Mouse (Mus musculus) urinary bladder, adult 2 months (tissue): ENCODE data around the gene Ccdc149. TPM values are rescaled to one million over a fixed set of nuclear protein-coding genes. Genes with fewer than 3 reads are reported as not detected.
A peak's percentile ranks its signal among the peaks of the same experiment; 100 is the strongest.

Experiments used
- DNase-seq: peaks from one replicate; pipeline ENCODE4 v3.0.0; 2022; ENCODE audit warnings: low spot score
- polyA plus RNA-seq: library from polyadenylated mRNA; depleted of rRNA; stranded (reverse); fragments of >200 nt; gene quantifications from 2 replicates; pipeline ENCODE4 v1.2.3, GENCODE M21; 2012

Gene Ccdc149
- polyA plus RNA-seq, 1 experiment: 4.2 TPM

GRCm38 (mm10) chr5:52370901-52371300 is 100.4 kb downstream of the Ccdc149 start:
- DNase-seq: no peak

GRCm38 (mm10) chr5:52367866-52368840 is 103.2 kb downstream of the Ccdc149 start:
- DNase-seq: no peak

DNA sequence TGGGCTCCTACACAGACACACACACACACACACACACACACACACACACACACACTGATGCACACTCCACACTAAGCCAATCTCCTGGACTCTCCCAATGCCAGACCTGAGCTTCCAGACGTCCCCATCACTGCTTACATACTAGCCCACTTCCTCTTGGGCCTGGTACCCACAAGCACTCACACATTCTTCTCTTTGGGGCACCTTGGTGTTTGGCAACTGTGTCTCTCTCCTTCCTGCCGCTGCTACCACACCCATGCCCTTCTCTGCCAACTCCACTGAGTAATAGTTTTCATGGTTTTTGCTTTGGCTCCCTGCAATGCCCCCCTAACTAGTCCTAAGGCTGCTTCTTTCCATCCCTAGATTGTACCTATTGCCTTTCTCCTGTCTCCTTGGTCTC is 104.7 kb downstream of the Ccdc149 start:
- no peak for DNase-seq

- no peak for DNase-seq
These were observed 105.4 kb downstream of the Ccdc149 start for GRCm38 (mm10) chr5:52365930-52366329.

DNA sequence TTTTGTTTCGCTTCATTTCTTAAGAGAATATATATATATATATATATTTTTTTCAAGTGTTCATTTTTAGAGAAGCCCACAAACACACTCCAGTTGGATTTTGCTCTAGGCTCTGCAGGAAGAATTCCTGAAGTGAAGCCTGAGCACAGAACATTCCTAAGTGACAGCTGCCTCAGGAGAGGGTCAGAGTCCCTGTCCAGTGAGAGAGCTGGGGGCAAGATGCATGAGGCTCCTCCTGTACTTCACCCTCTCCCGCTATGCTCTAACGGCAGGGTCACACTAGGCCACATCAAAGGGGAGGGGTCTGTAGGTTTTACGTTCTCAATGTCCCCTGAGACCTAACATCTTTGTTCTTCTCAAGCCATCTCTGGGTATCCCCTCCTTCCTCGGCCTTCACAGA is 106.8 kb downstream of the Ccdc149 start:
- no peak for DNase-seq

GRCm38 (mm10) chr5:52363468-52364150 is 107.7 kb downstream of the Ccdc149 start, which contains the start of gene Sod3:
TSS of gene Sod3 (plus strand) at chr5:52363791.
- DNase-seq: peak; percentile 23

GRCm38 (mm10) chr5:52362776-52363467 is 108.4 kb downstream of the Ccdc149 start:
- DNase-seq: no peak

- no peak for DNase-seq
These were observed 110.9 kb downstream of the Ccdc149 start for GRCm38 (mm10) chr5:52360286-52361049.

- DNase-seq: no peak
These were observed 113.2 kb downstream of the Ccdc149 start for GRCm38 (mm10) chr5:52358120-52358519.

DNA sequence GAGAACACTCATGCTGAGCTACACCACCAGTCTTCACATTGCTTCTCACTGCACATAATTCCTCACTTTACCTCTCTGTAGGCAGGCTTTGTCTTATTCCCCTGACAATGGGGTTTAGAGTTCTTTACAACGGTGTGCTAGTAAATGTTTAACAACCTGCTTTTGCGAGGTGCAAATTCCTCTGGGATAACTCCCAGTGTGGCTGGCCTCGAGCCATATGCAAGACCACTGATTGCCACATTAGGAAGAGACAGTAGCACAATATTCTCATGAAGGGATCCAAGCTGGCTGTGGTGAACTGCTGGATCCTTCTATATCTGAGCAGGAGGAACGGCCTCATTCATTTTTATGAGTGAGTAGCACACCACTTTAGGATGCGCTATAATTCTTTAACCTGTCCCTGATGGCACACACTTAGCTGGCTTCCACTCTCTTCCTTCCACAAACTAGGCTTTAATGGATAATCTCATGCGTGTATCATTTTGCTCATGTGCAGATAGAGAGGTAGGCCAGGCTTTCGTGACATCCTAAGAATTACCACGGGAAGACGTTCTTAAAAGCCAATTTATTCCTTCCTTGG is 114.1 kb downstream of the Ccdc149 start:
- no peak for DNase-seq

DNA sequence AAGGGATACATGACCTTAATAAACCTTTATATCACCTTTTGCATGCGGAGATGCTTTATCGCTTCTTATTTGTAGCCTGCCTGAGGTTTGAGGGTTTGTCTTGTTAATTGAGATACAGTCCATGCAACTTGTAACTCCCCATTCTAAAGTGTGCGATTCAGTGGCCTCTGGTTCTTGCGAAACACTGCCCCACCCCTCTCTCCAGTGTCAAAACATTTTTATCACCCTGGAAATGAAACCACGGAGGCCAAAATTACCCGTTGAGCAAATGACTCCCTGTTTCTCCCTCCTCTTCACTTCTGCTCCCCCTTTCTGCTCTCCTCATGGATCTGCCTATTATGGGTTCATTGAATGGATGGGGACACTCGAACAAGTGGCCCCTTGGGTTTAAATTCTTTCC is 115.7 kb downstream of the Ccdc149 start:
- no peak for DNase-seq

- DNase-seq: no peak
These were observed 116.9 kb downstream of the Ccdc149 start for GRCm38 (mm10) chr5:52354441-52354840.

DNA sequence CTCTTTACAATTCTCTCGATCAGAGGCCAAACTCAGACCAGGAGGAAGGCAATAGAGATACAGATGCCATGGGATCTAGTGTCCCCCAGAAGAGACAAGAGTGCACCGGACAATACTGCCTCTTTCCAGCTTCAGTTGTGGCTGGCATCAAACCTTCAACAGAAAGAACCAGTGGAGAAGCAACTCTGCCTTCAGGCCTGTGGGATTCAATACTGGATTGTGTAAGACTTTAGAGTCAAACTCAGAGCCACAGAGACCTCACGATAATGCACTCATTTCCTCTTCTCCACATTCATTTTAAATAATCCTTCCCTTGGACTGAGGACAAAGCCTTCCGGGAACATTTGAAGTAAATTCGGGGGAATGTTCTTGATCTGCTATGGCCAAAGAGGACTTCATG is 118.6 kb downstream of the Ccdc149 start:
- DNase-seq: no peak

- DNase-seq: no peak
These were observed 119.8 kb downstream of the Ccdc149 start for GRCm38 (mm10) chr5:52351561-52351960.

DNA sequence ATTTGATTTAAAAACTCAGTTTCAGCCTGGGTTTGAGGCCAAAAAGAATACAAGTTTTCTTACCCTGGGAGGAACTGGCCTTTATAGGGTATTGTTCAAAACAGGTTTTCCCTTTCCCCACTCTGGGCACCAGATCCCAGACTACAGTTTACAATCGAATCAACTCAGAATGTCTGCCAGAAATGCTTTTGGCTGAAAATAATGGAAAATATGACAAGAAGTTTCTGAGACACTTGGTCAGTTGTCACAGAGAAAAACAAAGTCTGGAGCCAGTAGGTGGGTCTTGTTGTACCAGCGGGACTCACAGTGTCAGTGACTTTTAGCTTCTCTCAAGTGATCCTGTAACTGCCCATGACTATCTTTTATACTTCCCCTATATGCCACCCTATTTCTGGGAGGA is 120.9 kb downstream of the Ccdc149 start:
- no peak for DNase-seq

- DNase-seq: no peak
These were observed 124.4 kb downstream of the Ccdc149 start for GRCm38 (mm10) chr5:52346890-52347289.

GRCm38 (mm10) chr5:52339134-52339533 is 132.2 kb downstream of the Ccdc149 start:
- no peak for DNase-seq

GRCm38 (mm10) chr5:52335590-52335989 is 135.7 kb downstream of the Ccdc149 start:
- DNase-seq: no peak

DNA sequence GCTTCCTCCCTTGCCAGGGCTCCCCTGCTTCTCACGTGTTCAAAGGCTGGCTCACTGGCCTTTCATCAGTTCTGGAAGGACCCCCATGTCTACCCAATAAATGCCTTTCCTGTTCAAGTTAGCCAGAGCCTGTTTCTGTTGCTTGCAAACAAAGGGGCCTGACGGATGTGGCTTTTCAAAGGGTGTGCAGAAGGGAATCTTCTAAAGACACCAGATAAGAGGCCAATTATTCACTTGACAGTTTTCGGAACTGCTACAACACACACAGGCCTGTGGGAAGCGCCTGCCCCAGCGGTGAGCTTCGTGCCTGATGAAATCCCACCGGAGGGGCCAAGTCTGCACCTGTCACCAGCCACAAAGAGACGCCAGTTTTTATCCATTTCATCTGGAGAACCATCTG is 139.2 kb downstream of the Ccdc149 start:
- no peak for DNase-seq
